Mouse (Mus musculus) MEL-GATA-1-ER (cell line): ENCODE results near the gene Usp44.
"Not testable (repeated sequence)": the region's sequence is repeated elsewhere in the genome, so short reads cannot be mapped to it uniquely, and the experiment has no call there.

Experiments used
- DNase-seq: peaks from one replicate; pipeline ENCODE4 v3.0.0-alpha.2; 2012; ENCODE audit warnings: low read depth; ENCODE audit errors: extremely low read depth

The Usp44 gene

GRCm38 (mm10) chr10:93830931-93831729 is at the start of gene Usp44:
Gene Usp44, plus strand, starts transcription at chr10:93831555.
- DNase-seq, result no peak

- DNase-seq, result no peak
These were observed 47.9 kb upstream of the Usp44 start for GRCm38 (mm10) chr10:93783216-93784013.

GRCm38 (mm10) chr10:93799711-93800362 is 31.5 kb upstream of the Usp44 start:
- DNase-seq, result no peak

GRCm38 (mm10) chr10:93800363-93800722 is 31.0 kb upstream of the Usp44 start:
- DNase-seq, result no peak

GRCm38 (mm10) chr10:93800895-93801294 is 30.5 kb upstream of the Usp44 start:
- DNase-seq, result no peak

- DNase-seq, result no peak
These were observed 28.2 kb upstream of the Usp44 start for GRCm38 (mm10) chr10:93803199-93803598.

- DNase-seq, result not testable (repeated sequence)
These were observed 21.9 kb upstream of the Usp44 start for GRCm38 (mm10) chr10:93809438-93809837.

- DNase-seq, result no peak
These were observed 20.7 kb upstream of the Usp44 start for GRCm38 (mm10) chr10:93810590-93811185.

GRCm38 (mm10) chr10:93812098-93812497 is 19.3 kb upstream of the Usp44 start:
- DNase-seq, result no peak

GRCm38 (mm10) chr10:93812774-93813415 is 18.5 kb upstream of the Usp44 start:
- DNase-seq, result peak; percentile 28

- DNase-seq, result no peak
These were observed 17.6 kb upstream of the Usp44 start for GRCm38 (mm10) chr10:93813755-93814154.

- peak; percentile 78 for DNase-seq
These were observed 12.7 kb upstream of the Usp44 start for GRCm38 (mm10) chr10:93818661-93819060.

GRCm38 (mm10) chr10:93829898-93830831 is 1.2 kb upstream of the Usp44 start:
- no peak for DNase-seq

- no peak for DNase-seq
These were observed 597 bp downstream of the Usp44 start for GRCm38 (mm10) chr10:93831730-93832574.

GRCm38 (mm10) chr10:93832811-93833210 is 1.5 kb downstream of the Usp44 start:
- DNase-seq, result no peak

GRCm38 (mm10) chr10:93833370-93833698 is 2.0 kb downstream of the Usp44 start:
- DNase-seq, result no peak

- DNase-seq, result no peak
These were observed 2.5 kb downstream of the Usp44 start for GRCm38 (mm10) chr10:93833699-93834393.

GRCm38 (mm10) chr10:93834394-93834745 is 3.0 kb downstream of the Usp44 start:
- no peak for DNase-seq

- DNase-seq, result not testable (repeated sequence)
These were observed 3.8 kb downstream of the Usp44 start for GRCm38 (mm10) chr10:93835115-93835514.
